8 mouse cellular contexts compared by ENCODE assay signal in the genomic region with DNA sequence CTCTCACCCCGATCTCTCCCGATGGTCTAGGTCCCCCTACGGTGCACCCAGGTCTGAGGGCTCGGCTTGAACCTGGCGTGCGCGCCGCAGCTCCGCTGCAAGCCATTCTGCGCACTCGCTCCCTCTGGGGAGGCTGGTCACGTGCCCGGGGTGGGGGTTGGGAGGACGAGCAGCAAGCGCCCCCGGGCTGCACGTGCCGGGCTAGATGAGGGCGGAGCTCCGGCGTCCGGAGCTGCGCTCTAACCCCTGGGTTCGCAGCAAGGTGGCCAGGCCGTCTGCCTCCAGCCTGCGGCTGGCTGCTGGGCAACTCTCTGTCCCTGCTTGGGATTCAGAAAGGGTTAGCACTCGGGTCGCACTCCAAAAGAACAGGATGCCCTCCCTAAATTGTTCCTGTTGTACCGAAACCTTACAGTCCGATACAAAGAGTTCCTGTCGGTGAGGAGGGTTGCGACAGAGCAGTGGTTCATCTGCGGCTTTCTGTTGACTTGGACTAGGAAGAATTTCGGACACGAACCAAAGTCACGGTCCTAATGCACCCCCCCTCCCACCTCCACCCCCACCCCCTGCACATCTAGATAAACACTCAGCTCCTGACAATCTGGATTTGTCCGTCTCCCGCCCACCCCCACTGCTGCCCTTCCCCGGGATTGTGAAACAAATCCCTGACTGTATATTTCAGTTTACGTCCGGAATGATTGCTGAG. TPM values are rescaled to one million over a fixed set of nuclear protein-coding genes. Genes with fewer than 3 reads are reported as not detected.
DNase-seq lines count a peak whose midpoint lies in the region; ATAC-seq and TF ChIP-seq lines count a peak whose summit lies in the region.

No protein-coding gene starts in this region.

- H3K4me2 ChIP-seq in embryonic facial prominence, embryonic 13.5 days: peak overlapping the region; percentile 94
- H3K4me2 ChIP-seq in limb, embryonic 14.5 days (replicated peaks; ENCODE audit: low read depth, low read length, severe bottlenecking): peak overlapping the region; percentile 98
- peak overlapping the region; percentile 95 for H3K4me2 ChIP-seq in midbrain, postnatal 0 days (ENCODE audit: low read depth, low read length, poor library complexity, severe bottlenecking)

- no peaks in the 10 kb centered on the region for H3K36me3 ChIP-seq in embryonic facial prominence, embryonic 13.5 days
- H3K36me3 ChIP-seq in limb, embryonic 14.5 days (ENCODE audit: control insufficient read depth, insufficient read depth, low read length): no peaks in the 10 kb centered on the region
- no peaks in the 10 kb centered on the region for H3K36me3 ChIP-seq in midbrain, postnatal 0 days (ENCODE audit: insufficient read depth, low read length)

- DNase-seq in 3134 (ENCODE audit: extremely low read depth, insufficient read length, low spot score): peak; percentile 91
- peak; percentile 99 to 100 for DNase-seq in adrenal gland, postnatal 36 days
- DNase-seq in heart, adult 8-10 months (ENCODE audit: low spot score): peak; percentile 91
- peak; percentile 96 for DNase-seq in kidney, adult 9 months
- peak; percentile 87 for DNase-seq in limb, embryonic 14.5 days (ENCODE audit: low spot score)
- peak; percentile 91 for DNase-seq in midbrain, postnatal 0 days (ENCODE audit: low spot score)
- DNase-seq in spleen, postnatal 14 days (ENCODE audit: low spot score in 2 of 2): peak; percentile 92 to 97

- peak overlapping the region; percentile 86 for H3K27ac ChIP-seq in embryonic facial prominence, embryonic 13.5 days
- peak overlapping the region; percentile 83 for H3K27ac ChIP-seq in limb, embryonic 14.5 days (replicated peaks; ENCODE audit: low read depth, low read length)
- peak overlapping the region; percentile 84 for H3K27ac ChIP-seq in midbrain, postnatal 0 days (ENCODE audit: low read depth, low read length)

- no peaks in the 10 kb centered on the region for H3K27me3 ChIP-seq in embryonic facial prominence, embryonic 13.5 days
- H3K27me3 ChIP-seq in limb, embryonic 14.5 days (ENCODE audit: control insufficient read depth, insufficient read depth, low read length): no peaks in the 10 kb centered on the region
- no peaks in the 10 kb centered on the region for H3K27me3 ChIP-seq in midbrain, postnatal 0 days (ENCODE audit: insufficient read depth, low read length)

- peak; percentile 30 for TF ChIP-seq CTCF in midbrain, postnatal 0 days (IDR thresholded peaks at IDR 0.05)

- peak overlapping the region; percentile 78 for H3K9ac ChIP-seq in embryonic facial prominence, embryonic 13.5 days
- peak overlapping the region; percentile 70 for H3K9ac ChIP-seq in limb, embryonic 14.5 days (ENCODE audit: low read depth, low read length, severe bottlenecking)
- H3K9ac ChIP-seq in midbrain, postnatal 0 days (replicated peaks; ENCODE audit: low read length, poor library complexity, severe bottlenecking): peak overlapping the region; percentile 77

- H3K9me3 ChIP-seq in embryonic facial prominence, embryonic 13.5 days: no peaks in the 10 kb centered on the region
- H3K9me3 ChIP-seq in limb, embryonic 14.5 days (ENCODE audit: control insufficient read depth, low read length): no peaks in the 10 kb centered on the region
- no peaks in the 10 kb centered on the region for H3K9me3 ChIP-seq in midbrain, postnatal 0 days (ENCODE audit: low read length)

- under 1% methylated on average over 41 of the region's 41 CpGs for WGBS in embryonic facial prominence, embryonic 13.5 days
- WGBS in limb, embryonic 14.5 days: under 1% methylated on average over 41 of the region's 41 CpGs
- WGBS in midbrain, postnatal 0 days: under 1% methylated on average over 41 of the region's 41 CpGs

- ATAC-seq in embryonic facial prominence, embryonic 13.5 days (ENCODE audit: insufficient number of reproducible peaks, insufficient read depth, low FRiP score, low TSS enrichment, low read depth): peak; percentile 90
- peak; percentile 96 for ATAC-seq in limb, embryonic 14.5 days (ENCODE audit: low FRiP score, low read depth)
- peak; percentile 91 for ATAC-seq in midbrain, postnatal 0 days (ENCODE audit: low FRiP score)

- H3K4me1 ChIP-seq in embryonic facial prominence, embryonic 13.5 days: peaks cover 16% of the 10 kb centered on the region
- no peaks in the 10 kb centered on the region for H3K4me1 ChIP-seq in limb, embryonic 14.5 days (ENCODE audit: control insufficient read depth, insufficient read depth, low read length)
- H3K4me1 ChIP-seq in midbrain, postnatal 0 days (ENCODE audit: insufficient read depth, low read length): no peaks in the 10 kb centered on the region

- peak; percentile 94; the same call in 1 of the 2 replicates for TF ChIP-seq POLR2A in limb, embryonic 14.5 days (IDR thresholded peaks at IDR 0.05; ENCODE audit: borderline replicate concordance, extremely low read depth, insufficient read depth, insufficient read length)

- peak overlapping the region; percentile 63 for H3K4me3 ChIP-seq in embryonic facial prominence, embryonic 13.5 days
- peak overlapping the region; percentile 63 for H3K4me3 ChIP-seq in limb, embryonic 14.5 days (replicated peaks; ENCODE audit: low read length)
- peak overlapping the region; percentile 58 for H3K4me3 ChIP-seq in midbrain, postnatal 0 days (ENCODE audit: low read depth, low read length)

RNA-seq across cellular contexts. Expression of gene Rbx1, which starts 57.2 kb away (rescaled TPM):
- 100 to 1,000 TPM; 147 to 151 TPM for total RNA-seq in adrenal gland, postnatal 36 days (2021)
- 507 and 527 TPM in 2 replicates for polyA plus RNA-seq in embryonic facial prominence, embryonic 13.5 days (2015; fragmentation: Nextera tagmentation; extraction: Ambion mirVana)
- total RNA-seq in heart, adult 8-10 months (2022): 100 to 1,000 TPM; 105 to 114 (median 113) TPM
- 154 and 233 TPM in 2 replicates for polyA plus RNA-seq in limb, embryonic 14.5 days (2012; rRNA removed)
- 515 and 532 TPM in 2 replicates for polyA plus RNA-seq in limb, embryonic 14.5 days (2014; fragmentation: Nextera tagmentation; extraction: Ambion mirVana)
- total RNA-seq in midbrain, postnatal 0 days (2014; rRNA removed): 152 and 155 TPM in 2 replicates
- 397 and 411 TPM in 2 replicates for polyA plus RNA-seq in midbrain, postnatal 0 days (2015; fragmentation: Nextera tagmentation; extraction: Ambion mirVana)

Comparison
In these comparisons a context has a peak if more than half of its experiments do, and no peak if none do; other contexts are left out.
1. Peak in every context shown above with its lines: DNase-seq, ATAC-seq, H3K4me3 ChIP-seq and H3K27ac ChIP-seq.